Mouse (Mus musculus) cerebellum, adult 8-10 months (tissue): ENCODE results near the gene Dnajc12.
"Not testable (repeated sequence)": the region's sequence is repeated elsewhere in the genome, so short reads cannot be mapped to it uniquely, and the experiment has no call there.

Experiments
- DNase-seq: peaks from one replicate; pipeline ENCODE4 v3.0.0; 2022

Dnajc12 gene

GRCm38 (mm10) chr10:63386991-63387390 is 4.7 kb downstream of the Dnajc12 start:
- DNase-seq: no peak

GRCm38 (mm10) chr10:63388948-63389347 is 6.7 kb downstream of the Dnajc12 start:
- no peak for DNase-seq

GRCm38 (mm10) chr10:63396963-63397362 is 14.7 kb downstream of the Dnajc12 start:
- DNase-seq: no peak

GRCm38 (mm10) chr10:63402731-63403504 is 20.7 kb downstream of the Dnajc12 start:
- peak; percentile 44 for DNase-seq

- no peak for DNase-seq
Measured at GRCm38 (mm10) chr10:63403636-63404035, 21.4 kb downstream of the Dnajc12 start.

- DNase-seq: no peak
Measured at GRCm38 (mm10) chr10:63410162-63410956, 28.1 kb downstream of the Dnajc12 start.

GRCm38 (mm10) chr10:63411674-63412073 is 29.4 kb downstream of the Dnajc12 start:
- not testable (repeated sequence) for DNase-seq

GRCm38 (mm10) chr10:63412756-63413155 is 30.5 kb downstream of the Dnajc12 start:
- no peak for DNase-seq

- DNase-seq: no peak
Measured at GRCm38 (mm10) chr10:63415287-63415686, 33.0 kb downstream of the Dnajc12 start.

GRCm38 (mm10) chr10:63415850-63416249 is 33.6 kb downstream of the Dnajc12 start:
- DNase-seq: no peak

GRCm38 (mm10) chr10:63417061-63417460 is 34.8 kb downstream of the Dnajc12 start:
- DNase-seq: no peak

- DNase-seq: no peak
Measured at GRCm38 (mm10) chr10:63421739-63422735, 39.8 kb downstream of the Dnajc12 start, which contains the start of gene Gm7075. TSS of gene Gm7075 (minus strand) at chr10:63421789.

- no peak for DNase-seq
Measured at GRCm38 (mm10) chr10:63422736-63422992, 40.4 kb downstream of the Dnajc12 start.

- DNase-seq: no peak
Measured at GRCm38 (mm10) chr10:63423591-63424474, 41.6 kb downstream of the Dnajc12 start.

GRCm38 (mm10) chr10:63424475-63424814 is 42.2 kb downstream of the Dnajc12 start:
- no peak for DNase-seq

- no peak for DNase-seq
Measured at GRCm38 (mm10) chr10:63427146-63427545, 44.9 kb downstream of the Dnajc12 start.

- DNase-seq: peak; percentile 34
Measured at GRCm38 (mm10) chr10:63428243-63429022, 46.2 kb downstream of the Dnajc12 start.

- DNase-seq: no peak
Measured at GRCm38 (mm10) chr10:63429023-63429340, 46.7 kb downstream of the Dnajc12 start.

GRCm38 (mm10) chr10:63429380-63429779 is 47.1 kb downstream of the Dnajc12 start:
- DNase-seq: peak; percentile 100

- peak; percentile 88 for DNase-seq
Measured at GRCm38 (mm10) chr10:63429785-63430305, 47.6 kb downstream of the Dnajc12 start, which contains the start of gene Ctnna3. TSS of gene Ctnna3 (plus strand) at chr10:63430098.

- DNase-seq: no peak
Measured at GRCm38 (mm10) chr10:63431221-63431736, 49.0 kb downstream of the Dnajc12 start.
